Mouse (Mus musculus) urinary bladder, postnatal 10 days (tissue): ENCODE data around the gene Cacna1a.
"Not testable (repeated sequence)": the region's sequence is repeated elsewhere in the genome, so short reads cannot be mapped to it uniquely, and the experiment has no call there.

Experiments
- DNase-seq: peaks from one replicate; pipeline ENCODE4 v3.0.0; 2022; ENCODE audit warnings: low spot score

Cacna1a gene

GRCm38 (mm10) chr8:84660819-84661457, 272.7 kb downstream of the Cacna1a start:
- no peak for DNase-seq

DNA sequence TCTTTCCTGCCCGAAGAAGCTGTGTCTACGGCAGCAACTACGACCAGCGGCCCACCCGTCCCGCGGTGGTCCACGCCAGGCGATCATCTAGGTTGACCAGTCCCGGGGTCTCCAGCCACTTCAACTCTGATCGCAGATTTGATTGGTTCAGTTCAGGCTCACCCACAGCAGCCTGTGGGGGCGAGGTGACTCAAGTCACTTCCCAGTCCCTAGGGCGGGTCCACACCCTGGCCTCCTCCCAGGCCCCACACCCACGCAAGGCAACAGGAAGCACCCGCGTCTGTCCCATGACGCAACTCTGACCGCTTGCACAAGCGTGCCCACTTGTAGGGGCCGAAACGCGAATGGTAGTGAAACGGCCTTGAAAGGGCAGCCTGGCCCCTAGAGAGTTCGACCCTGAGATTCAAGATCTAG, 273.2 kb downstream of the Cacna1a start:
- DNase-seq, result peak; percentile 54

- DNase-seq, result no peak
These were observed 273.8 kb downstream of the Cacna1a start for GRCm38 (mm10) chr8:84661961-84662571.

DNA sequence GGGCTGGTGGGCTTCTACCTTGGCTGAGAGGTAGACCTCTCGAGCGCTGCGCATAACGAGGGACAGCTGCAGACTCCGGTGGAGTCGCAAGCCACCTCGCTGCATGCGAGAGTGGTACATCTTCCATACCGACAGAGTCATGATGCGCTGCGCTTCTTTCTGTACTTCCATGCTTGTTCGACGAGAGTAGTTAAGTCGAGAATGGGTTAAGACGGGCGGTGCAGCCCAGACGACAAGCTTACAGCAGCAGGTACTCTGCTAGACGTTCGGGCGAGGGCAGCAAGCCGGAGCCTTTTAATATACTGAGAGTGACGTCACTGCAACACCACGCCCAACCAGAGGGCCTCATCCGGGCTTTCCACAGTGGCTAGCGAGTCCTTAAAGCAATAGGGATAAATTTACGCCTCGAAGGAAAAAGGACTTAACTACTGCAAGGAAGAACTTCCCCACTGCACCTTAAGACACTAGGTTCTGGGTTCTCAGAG, 274.4 kb downstream of the Cacna1a start, which contains the start of gene Ier2:
TSS of gene Ier2 (minus strand) at position 272 of the 485 bp plus-strand sequence.
- DNase-seq, result peak; percentile 83

- DNase-seq, result peak; percentile 92
These were observed 275.5 kb downstream of the Cacna1a start for GRCm38 (mm10) chr8:84663483-84664327.

- DNase-seq, result peak; percentile 52
These were observed 276.5 kb downstream of the Cacna1a start for GRCm38 (mm10) chr8:84664566-84665384.

DNA sequence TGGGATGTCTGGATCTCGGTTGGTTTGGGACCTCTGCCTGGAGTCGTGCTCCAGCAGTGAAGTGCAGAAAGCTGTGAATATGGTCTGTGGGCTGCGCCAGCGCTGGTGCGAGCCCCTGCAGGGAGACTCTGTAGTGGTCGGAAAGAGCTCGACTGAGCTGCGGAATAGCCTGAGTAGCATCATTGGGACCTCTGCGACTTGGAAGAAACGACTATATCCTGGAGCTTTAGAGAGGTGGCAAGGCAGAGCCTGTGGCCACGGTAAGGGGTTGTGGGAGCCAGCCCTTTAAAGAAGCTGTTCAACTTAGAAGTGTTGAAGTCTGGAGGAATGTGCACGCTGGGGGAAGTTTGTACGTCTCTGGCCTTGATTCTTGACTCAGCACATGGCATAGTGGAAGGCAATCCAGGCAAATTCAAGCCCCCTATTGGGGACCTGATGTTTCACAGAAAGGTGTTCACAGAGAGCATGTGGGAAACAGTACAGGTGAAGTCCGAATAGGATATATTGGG, 277.2 kb downstream of the Cacna1a start:
- no peak for DNase-seq

GRCm38 (mm10) chr8:84668081-84668480, 279.8 kb downstream of the Cacna1a start:
- DNase-seq, result no peak

DNA sequence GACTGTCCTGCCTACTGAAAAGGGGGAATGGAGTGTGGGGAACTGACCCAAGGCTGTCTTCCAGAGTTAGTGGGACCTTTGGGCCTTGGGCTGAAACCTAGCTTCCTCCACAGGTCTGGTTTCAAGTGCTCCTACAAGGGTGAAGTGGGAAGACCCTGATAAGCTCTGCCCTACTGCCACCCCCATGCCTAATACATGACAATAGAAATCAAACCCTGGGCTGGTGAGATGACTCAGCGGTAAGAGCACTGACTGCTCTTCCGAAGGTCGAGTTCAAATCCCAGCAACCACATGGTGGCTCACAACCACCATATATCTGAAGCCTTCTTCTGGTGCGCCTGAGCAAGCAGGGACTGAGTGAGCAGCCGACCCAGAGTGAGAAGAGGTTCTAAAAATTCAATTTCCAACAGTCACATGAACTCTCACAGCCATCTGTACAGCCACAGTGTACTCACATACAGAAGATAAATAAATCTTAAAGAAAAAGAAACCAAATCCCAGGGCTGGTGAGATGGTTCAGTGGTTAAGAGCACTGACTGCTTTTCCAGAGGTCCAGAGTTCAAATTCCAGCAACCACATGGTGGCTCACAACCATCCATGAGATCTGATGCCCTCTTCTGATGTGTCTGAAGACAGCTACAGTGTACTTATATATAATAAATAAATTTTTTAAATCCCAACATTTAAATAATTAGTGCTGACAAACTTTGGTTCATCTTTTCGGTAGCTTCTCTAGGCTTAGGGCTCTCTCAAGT, 280.7 kb downstream of the Cacna1a start:
- no peak for DNase-seq

GRCm38 (mm10) chr8:84670295-84671006, 282.2 kb downstream of the Cacna1a start:
- DNase-seq, result not testable (repeated sequence)

- DNase-seq, result no peak
These were observed 289.1 kb downstream of the Cacna1a start for GRCm38 (mm10) chr8:84677305-84677704.

DNA sequence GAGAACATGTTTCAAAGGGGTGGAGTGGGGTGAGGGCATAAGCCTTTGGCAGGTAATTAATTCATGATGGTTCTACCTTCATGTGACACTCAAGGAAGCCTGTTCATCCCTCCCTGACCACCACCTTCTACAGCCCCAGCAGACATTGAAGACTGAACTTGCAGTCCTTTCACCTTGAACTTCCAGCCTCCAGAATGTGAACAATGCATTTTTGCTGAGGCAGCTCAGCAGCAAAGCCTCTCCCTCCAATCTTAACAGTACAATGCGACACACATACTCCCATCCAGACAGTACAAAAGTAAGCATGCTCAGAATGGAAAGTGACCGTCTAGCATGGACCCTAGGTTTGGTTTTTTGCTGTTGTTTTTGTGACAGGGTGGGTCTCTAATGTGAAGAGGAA, 293.2 kb downstream of the Cacna1a start:
- no peak for DNase-seq

GRCm38 (mm10) chr8:84682257-84682656, 294.0 kb downstream of the Cacna1a start:
- no peak for DNase-seq

DNA sequence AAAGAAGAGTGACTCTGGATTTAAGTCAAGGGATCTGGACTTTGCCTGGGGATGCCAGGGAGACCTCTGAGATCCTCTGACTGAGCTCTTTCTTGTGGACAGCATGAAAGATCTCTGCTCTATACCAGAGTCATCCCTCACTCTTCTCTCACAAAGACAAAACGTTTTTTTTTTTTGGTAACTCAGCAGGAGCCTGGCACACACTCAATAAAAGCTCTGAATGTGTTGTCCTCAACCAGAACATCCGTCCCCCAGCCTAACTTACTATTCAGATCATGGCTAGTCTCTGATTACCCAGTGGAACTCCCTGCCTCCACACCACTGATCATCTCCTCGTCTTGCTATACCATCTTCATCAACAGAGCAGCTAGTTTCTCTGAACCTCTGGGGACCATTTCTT, 296.3 kb downstream of the Cacna1a start:
- no peak for DNase-seq

DNA sequence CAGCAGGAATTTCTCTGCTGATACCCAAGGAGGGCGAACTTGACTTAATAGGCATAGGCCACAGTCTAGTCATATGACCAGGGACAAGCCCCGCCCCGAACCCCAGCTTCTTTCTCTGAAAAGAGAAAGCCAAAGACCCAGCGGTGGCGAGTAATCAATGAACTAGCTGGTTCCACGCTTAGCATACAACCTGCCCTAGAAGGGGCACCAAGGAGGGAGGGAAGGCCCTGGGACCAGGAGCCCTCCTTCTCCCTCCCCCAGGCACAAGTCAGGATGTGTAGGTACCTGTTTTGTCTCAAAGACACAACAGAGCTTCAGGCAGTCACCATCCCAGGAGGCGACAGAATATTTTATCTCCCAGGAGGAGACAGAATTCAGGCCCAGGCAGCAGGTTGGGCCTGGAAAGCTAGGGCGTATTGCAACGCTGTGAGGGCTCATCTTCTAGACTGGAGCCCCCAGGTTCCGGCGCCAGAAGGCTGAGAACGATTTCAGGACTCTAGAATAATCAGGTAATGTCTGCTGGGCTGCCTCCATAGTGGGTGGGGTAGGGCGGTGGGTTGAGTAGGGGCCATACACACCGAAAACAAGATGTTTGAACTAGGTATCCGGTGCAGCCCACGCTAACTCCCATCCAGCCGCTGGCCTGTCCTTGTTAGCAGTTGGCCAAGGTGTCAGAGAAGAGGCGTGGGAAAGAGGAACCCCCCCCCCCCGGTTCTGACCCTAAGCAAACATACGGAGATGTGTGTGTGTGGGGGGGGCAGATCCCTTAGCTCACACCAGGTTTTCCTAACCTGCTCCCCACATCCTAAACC, 298.2 kb downstream of the Cacna1a start, which contains the start of gene Trmt1:
TSS of gene Trmt1 (plus strand) at position 117 of the 812 bp plus-strand sequence.
- DNase-seq, result no peak

GRCm38 (mm10) chr8:84687003-84687704, 298.9 kb downstream of the Cacna1a start:
- DNase-seq, result no peak

GRCm38 (mm10) chr8:84687705-84688100, 299.5 kb downstream of the Cacna1a start, which contains the start of gene Nacc1:
TSS of gene Nacc1 (minus strand) at chr8:84687862.
- DNase-seq, result no peak
